Mouse (Mus musculus): Measurements from ENCODE around the gene Ubqln5. TPM values are rescaled to one million over a fixed set of nuclear protein-coding genes. Genes with fewer than 3 reads are reported as not detected.

The Ubqln5 gene
- polyA plus RNA-seq, 1 experiment from 2014 or later = not detected

DNA sequence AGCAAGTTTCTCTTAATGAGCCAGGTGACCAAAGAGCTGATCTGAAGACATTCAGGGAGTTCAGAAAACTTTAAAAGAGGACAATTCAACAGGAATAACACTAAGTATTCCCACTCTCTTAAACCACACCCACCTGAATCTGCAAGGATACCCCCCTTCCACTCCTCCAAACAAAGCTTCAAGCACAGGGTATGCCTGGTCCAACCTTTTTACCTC is 25.0 kb downstream of the Ubqln5 start, which contains the start of gene Olfr646:
Gene Olfr646 (plus strand): TSS at position 117 of the 216 bp plus-strand sequence.
- no peaks in the 10 kb centered on the region for H3K36me3 ChIP-seq (ENCODE audit: control insufficient read depth, insufficient read depth)

GRCm38 (mm10) chr7:104103913-104104756 is 25.5 kb downstream of the Ubqln5 start:
- Histone ChIP-seq H3K27ac (ENCODE audit: low read length) (no peak overlapping the region; the same call in 1 of the 2 replicates), H3K4me1 (ENCODE audit: control insufficient read depth, insufficient read depth, low read length) (no peaks in the 10 kb centered on the region), H3K27me3 (ENCODE audit: control insufficient read depth, insufficient read depth, low read length) (no peaks in the 10 kb centered on the region), H3K4me3 (ENCODE audit: low read length) (no peak overlapping the region), H3K9me3 (replicated peaks; ENCODE audit: control insufficient read depth, low read length) (no peaks in the 10 kb centered on the region), H3K36me3 (ENCODE audit: control insufficient read depth, insufficient read depth) (no peaks in the 10 kb centered on the region), H3K9ac (ENCODE audit: low read length) (no peak overlapping the region), H3K4me2 (ENCODE audit: low read depth, low read length) (no peak overlapping the region)
- 64% methylated on average over 4 of the region's 4 CpGs for WGBS
- no peak; the same call in 1 of the 2 replicates for ATAC-seq (replicated peaks; ENCODE audit: extremely low read depth, insufficient read depth, low FRiP score)

More for the DNA sequence above, 25.0 kb downstream of the Ubqln5 start, which contains the start of gene Olfr646:
- no peaks in the 10 kb centered on the region for H3K9me3 ChIP-seq (replicated peaks; ENCODE audit: control insufficient read depth, low read length)
- H3K4me1 ChIP-seq (ENCODE audit: control insufficient read depth, insufficient read depth, low read length) = no peaks in the 10 kb centered on the region
- no peak for ATAC-seq (replicated peaks; ENCODE audit: extremely low read depth, insufficient read depth, low FRiP score)
- H3K4me2 ChIP-seq (ENCODE audit: low read depth, low read length) = no peak within 1 kb of the TSS
- no peak within 1 kb of the TSS for H3K9ac ChIP-seq (ENCODE audit: low read length)
- H3K27ac ChIP-seq (ENCODE audit: low read length) = no peak within 1 kb of the TSS; the same call in 1 of the 2 replicates
- no peaks in the 10 kb centered on the region for H3K27me3 ChIP-seq (ENCODE audit: control insufficient read depth, insufficient read depth, low read length)
- no peak within 1 kb of the TSS for H3K4me3 ChIP-seq (ENCODE audit: low read length)

DNA sequence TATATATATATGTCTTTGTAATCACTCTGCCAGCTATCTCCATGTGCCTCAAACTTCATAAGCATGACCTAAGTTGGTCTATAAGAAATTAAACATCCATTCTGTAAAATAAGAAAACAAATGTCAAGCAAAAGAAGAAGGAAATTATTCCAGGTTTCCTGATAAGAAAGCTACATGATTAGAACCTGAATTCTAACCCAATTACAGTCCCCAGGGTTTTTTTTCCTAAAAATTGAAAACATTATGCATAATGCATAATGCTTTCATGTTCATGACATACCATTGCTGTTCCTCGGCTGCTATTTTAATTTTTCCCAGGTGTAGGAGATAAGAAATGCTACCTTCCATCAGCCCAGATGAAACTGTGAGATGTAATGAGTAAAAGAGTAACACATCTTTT is 44.3 kb downstream of the Ubqln5 start, which contains the start of gene Olfr645:
Gene Olfr645 (minus strand): TSS at position 101 of the 400 bp plus-strand sequence.
- WGBS = 60% methylated on average over 1 of the region's 1 CpGs
- H3K27ac ChIP-seq (ENCODE audit: low read length) = no peak within 1 kb of the TSS
- H3K36me3 ChIP-seq (ENCODE audit: control insufficient read depth, insufficient read depth) = no peaks in the 10 kb centered on the region
- H3K4me1 ChIP-seq (ENCODE audit: control insufficient read depth, insufficient read depth, low read length) = no peaks in the 10 kb centered on the region
- H3K27me3 ChIP-seq (ENCODE audit: control insufficient read depth, insufficient read depth, low read length) = no peaks in the 10 kb centered on the region
- H3K9me3 ChIP-seq (replicated peaks; ENCODE audit: control insufficient read depth, low read length) = no peaks in the 10 kb centered on the region; the same call in 1 of the 2 replicates
- H3K4me3 ChIP-seq (ENCODE audit: low read length) = no peak within 1 kb of the TSS
- H3K4me2 ChIP-seq (ENCODE audit: low read depth, low read length) = no peak within 1 kb of the TSS
- H3K9ac ChIP-seq (ENCODE audit: low read length) = no peak within 1 kb of the TSS
- ATAC-seq (replicated peaks; ENCODE audit: extremely low read depth, insufficient read depth, low FRiP score) = no peak

Other genes starting within 250 kb of the Ubqln5 start
- not detected in 2 replicates for gene Olfr66, start 243.6 kb downstream of the Ubqln5 start, polyA plus RNA-seq (2015; fragmentation: Nextera tagmentation; extraction: Ambion mirVana)
- gene Olfr64, start 235.3 kb downstream of the Ubqln5 start, polyA plus RNA-seq (2015; fragmentation: Nextera tagmentation; extraction: Ambion mirVana) = not detected in 2 replicates
- not detected in 2 replicates for gene Olfr65, start 226.3 kb downstream of the Ubqln5 start, polyA plus RNA-seq (2015; fragmentation: Nextera tagmentation; extraction: Ambion mirVana)
- gene Olfr631, start 201.0 kb downstream of the Ubqln5 start, polyA plus RNA-seq (2015; fragmentation: Nextera tagmentation; extraction: Ambion mirVana) = not detected in 2 replicates
- gene Olfr632, start 195.5 kb downstream of the Ubqln5 start, polyA plus RNA-seq (2015; fragmentation: Nextera tagmentation; extraction: Ambion mirVana) = not detected in 2 replicates
- not detected in 2 replicates for gene Olfr633, start 185.4 kb downstream of the Ubqln5 start, polyA plus RNA-seq (2015; fragmentation: Nextera tagmentation; extraction: Ambion mirVana)
- not detected in 2 replicates for gene Olfr635, start 158.7 kb downstream of the Ubqln5 start, polyA plus RNA-seq (2015; fragmentation: Nextera tagmentation; extraction: Ambion mirVana)
- not detected in 2 replicates for gene Olfr638, start 131.1 kb downstream of the Ubqln5 start, polyA plus RNA-seq (2015; fragmentation: Nextera tagmentation; extraction: Ambion mirVana)
- gene Olfr639, start 112.5 kb downstream of the Ubqln5 start, polyA plus RNA-seq (2015; fragmentation: Nextera tagmentation; extraction: Ambion mirVana) = 0.03 TPM in 1 of 2 replicates, not detected in the other
- gene Olfr640, start 104.3 kb downstream of the Ubqln5 start, polyA plus RNA-seq (2015; fragmentation: Nextera tagmentation; extraction: Ambion mirVana) = not detected in 2 replicates
- gene Olfr641, start 94.4 kb downstream of the Ubqln5 start, polyA plus RNA-seq (2015; fragmentation: Nextera tagmentation; extraction: Ambion mirVana) = not detected in 2 replicates
- gene Olfr642, start 77.2 kb downstream of the Ubqln5 start, polyA plus RNA-seq (2015; fragmentation: Nextera tagmentation; extraction: Ambion mirVana) = not detected in 2 replicates
- not detected in 2 replicates for gene 4930516K23Rik, start 68.4 kb downstream of the Ubqln5 start, polyA plus RNA-seq (2015; fragmentation: Nextera tagmentation; extraction: Ambion mirVana)
- gene Olfr644, start 58.0 kb downstream of the Ubqln5 start, polyA plus RNA-seq (2015; fragmentation: Nextera tagmentation; extraction: Ambion mirVana) = not detected in 2 replicates
- not detected in 2 replicates for gene Olfr645, start 44.4 kb downstream of the Ubqln5 start, polyA plus RNA-seq (2015; fragmentation: Nextera tagmentation; extraction: Ambion mirVana)
- not detected in 2 replicates for gene Olfr646, start 25.0 kb downstream of the Ubqln5 start, polyA plus RNA-seq (2015; fragmentation: Nextera tagmentation; extraction: Ambion mirVana)
- gene Olfr643, start 7.6 kb upstream of the Ubqln5 start, polyA plus RNA-seq (2015; fragmentation: Nextera tagmentation; extraction: Ambion mirVana) = not detected in 2 replicates
- not detected in 2 replicates for gene Ubqln3, start 13.5 kb upstream of the Ubqln5 start, polyA plus RNA-seq (2015; fragmentation: Nextera tagmentation; extraction: Ambion mirVana)
- gene Ubqlnl, start 20.7 kb upstream of the Ubqln5 start, polyA plus RNA-seq (2015; fragmentation: Nextera tagmentation; extraction: Ambion mirVana) = not detected in 2 replicates
- gene Olfm5, start 35.0 kb upstream of the Ubqln5 start, polyA plus RNA-seq (2015; fragmentation: Nextera tagmentation; extraction: Ambion mirVana) = 0.08 TPM in 1 of 2 replicates, not detected in the other
- 0.17 and 0.24 TPM in 2 replicates for gene Olfr648, start 53.6 kb upstream of the Ubqln5 start, polyA plus RNA-seq (2015; fragmentation: Nextera tagmentation; extraction: Ambion mirVana)
- not detected in 2 replicates for gene Olfr649, start 66.2 kb upstream of the Ubqln5 start, polyA plus RNA-seq (2015; fragmentation: Nextera tagmentation; extraction: Ambion mirVana)
- 0.97 and 1.4 TPM in 2 replicates for gene Trim6, start 89.0 kb upstream of the Ubqln5 start, polyA plus RNA-seq (2015; fragmentation: Nextera tagmentation; extraction: Ambion mirVana)
- 3.0 and 4.3 TPM in 2 replicates for gene Trim34a, start 114.6 kb upstream of the Ubqln5 start, polyA plus RNA-seq (2015; fragmentation: Nextera tagmentation; extraction: Ambion mirVana)
- 0.68 and 0.74 TPM in 2 replicates for gene Trim5, start 158.3 kb upstream of the Ubqln5 start, polyA plus RNA-seq (2015; fragmentation: Nextera tagmentation; extraction: Ambion mirVana)
- 7.5 and 10.1 TPM in 2 replicates for gene Trim12a, start 185.6 kb upstream of the Ubqln5 start, polyA plus RNA-seq (2015; fragmentation: Nextera tagmentation; extraction: Ambion mirVana)
- gene Trim34b, start 199.6 kb upstream of the Ubqln5 start, polyA plus RNA-seq (2015; fragmentation: Nextera tagmentation; extraction: Ambion mirVana) = 0.13 and 0.20 TPM in 2 replicates
- 2.2 and 2.9 TPM in 2 replicates for gene Trim12c, start 223.5 kb upstream of the Ubqln5 start, polyA plus RNA-seq (2015; fragmentation: Nextera tagmentation; extraction: Ambion mirVana)
- 0.05 and 0.07 TPM in 2 replicates for gene Trim30b, start 240.1 kb upstream of the Ubqln5 start, polyA plus RNA-seq (2015; fragmentation: Nextera tagmentation; extraction: Ambion mirVana)